In genomic region chr3:61364978-61365778, GRCm38 (mm10) we compare ENCODE assay signal across 8 mouse cellular contexts. TPM values are rescaled to one million over a fixed set of nuclear protein-coding genes. Genes with fewer than 3 reads are reported as not detected.
A peak's percentile ranks its signal among the peaks of the same experiment; 100 is the strongest.
DNase-seq lines count a peak whose midpoint lies in the region; ATAC-seq lines count a peak whose summit lies in the region.

No protein-coding gene starts in this region.

- DNase-seq in B cell, adult 2 months, result peak; percentile 48 to 57
- peak; percentile 74 for DNase-seq in brain, adult 2 months (ENCODE audit: low read depth, low spot score)
- DNase-seq in kidney, postnatal 14 days, result peak; percentile 41
- DNase-seq in neural tube, embryonic 10.5 days (ENCODE audit: extremely low spot score, low spot score), result peak; percentile 66

- WGBS in heart, embryonic 14.5 days, result under 1% methylated on average over 68 of the region's 68 CpGs
- under 1% methylated on average over 68 of the region's 68 CpGs for WGBS in liver, embryonic 15.5 days (ENCODE audit: insufficient replicate concordance)
- under 1% methylated on average over 68 of the region's 68 CpGs for WGBS in stomach, embryonic 16.5 days

- no peaks in the 10 kb centered on the region for H3K36me3 ChIP-seq in erythroblast, embryonic 14.5 days (ENCODE audit: control insufficient read depth)
- H3K36me3 ChIP-seq in heart, embryonic 14.5 days (ENCODE audit: control insufficient read depth, insufficient read depth, low read length), result 0 out of 2 replicates have a peak, but pooled peaks cover 9% of the 10 kb centered on the region
- H3K36me3 ChIP-seq in liver, embryonic 15.5 days (replicated peaks), result no peaks in the 10 kb centered on the region
- H3K36me3 ChIP-seq in stomach, embryonic 16.5 days (ENCODE audit: control insufficient read depth, insufficient read depth, low read length), result no peaks in the 10 kb centered on the region

- peaks cover 38% of the 10 kb centered on the region for H3K4me1 ChIP-seq in erythroblast, embryonic 14.5 days (ENCODE audit: control insufficient read depth)
- peaks cover 2 to 15% of the 10 kb centered on the region in 2 experiments; a peak in 2 of 4 replicates for H3K4me1 ChIP-seq in heart, embryonic 14.5 days (ENCODE audit: control insufficient read depth in 2 of 2, insufficient read depth in 2 of 2, low read length in 2 of 2)
- H3K4me1 ChIP-seq in liver, embryonic 15.5 days (replicated peaks), result peaks cover 42% of the 10 kb centered on the region
- peaks cover 16% of the 10 kb centered on the region for H3K4me1 ChIP-seq in stomach, embryonic 16.5 days (ENCODE audit: control insufficient read depth, insufficient read depth, low read length)

- no peak for ATAC-seq in heart, embryonic 14.5 days (ENCODE audit: insufficient number of reproducible peaks, insufficient read depth, low FRiP score, low read depth)
- peak; percentile 7 for ATAC-seq in liver, embryonic 15.5 days (ENCODE audit: insufficient read depth)
- no peak for ATAC-seq in stomach, embryonic 16.5 days (ENCODE audit: insufficient read depth, low FRiP score)

- H3K4me3 ChIP-seq in erythroblast, embryonic 14.5 days (replicated peaks), result peak overlapping the region; percentile 77
- peak overlapping the region; percentile 61 to 87 for H3K4me3 ChIP-seq in heart, embryonic 14.5 days (ENCODE audit: control insufficient read depth in 1 of 2, insufficient read depth in 1 of 2, low read depth in 1 of 2, low read length in 2 of 2)
- H3K4me3 ChIP-seq in liver, embryonic 15.5 days (replicated peaks), result peak overlapping the region; percentile 75
- H3K4me3 ChIP-seq in stomach, embryonic 16.5 days (replicated peaks; ENCODE audit: low read length), result peak overlapping the region; percentile 95

- peak overlapping the region; percentile 88 for H3K9ac ChIP-seq in heart, embryonic 14.5 days (ENCODE audit: low read length)
- peak overlapping the region; percentile 76 for H3K9ac ChIP-seq in liver, embryonic 15.5 days
- H3K9ac ChIP-seq in stomach, embryonic 16.5 days (ENCODE audit: low read length), result peak overlapping the region; percentile 92

- peaks cover 22% of the 10 kb centered on the region for H3K27me3 ChIP-seq in erythroblast, embryonic 14.5 days (ENCODE audit: control insufficient read depth)
- no peaks in the 10 kb centered on the region for H3K27me3 ChIP-seq in heart, embryonic 14.5 days (ENCODE audit: control insufficient read depth, insufficient read depth, low read length)
- H3K27me3 ChIP-seq in liver, embryonic 15.5 days, result peaks cover 24% of the 10 kb centered on the region; the same call in 1 of the 2 replicates
- no peaks in the 10 kb centered on the region for H3K27me3 ChIP-seq in stomach, embryonic 16.5 days (ENCODE audit: control insufficient read depth, insufficient read depth, low read length)

- H3K9me3 ChIP-seq in erythroblast, embryonic 14.5 days (ENCODE audit: control insufficient read depth, low read length), result no peaks in the 10 kb centered on the region
- H3K9me3 ChIP-seq in heart, embryonic 14.5 days (ENCODE audit: control insufficient read depth, low read length), result no peaks in the 10 kb centered on the region
- no peaks in the 10 kb centered on the region for H3K9me3 ChIP-seq in liver, embryonic 15.5 days (replicated peaks)
- no peaks in the 10 kb centered on the region for H3K9me3 ChIP-seq in stomach, embryonic 16.5 days (replicated peaks; ENCODE audit: control insufficient read depth, low read length)

- peak overlapping the region; percentile 79 for H3K4me2 ChIP-seq in heart, embryonic 14.5 days (ENCODE audit: low read length)
- H3K4me2 ChIP-seq in liver, embryonic 15.5 days, result peak overlapping the region; percentile 98
- peak overlapping the region; percentile 95 for H3K4me2 ChIP-seq in stomach, embryonic 16.5 days (ENCODE audit: low read depth, low read length)

- H3K27ac ChIP-seq in heart, embryonic 14.5 days (replicated peaks in 1 of 2; ENCODE audit: control insufficient read depth in 1 of 2, insufficient read depth in 1 of 2, low read depth in 2 of 2, low read length in 2 of 2), result peak overlapping the region; percentile 70 to 96
- peak overlapping the region; percentile 57; the same call in 1 of the 2 replicates for H3K27ac ChIP-seq in liver, embryonic 15.5 days (replicated peaks)
- H3K27ac ChIP-seq in stomach, embryonic 16.5 days (ENCODE audit: low read length), result peak overlapping the region; percentile 84

RNA-seq across cellular contexts. Expression of gene B430305J03Rik, which starts 0.6 kb away (rescaled TPM):
- polyA plus RNA-seq in erythroblast, embryonic 14.5 days (2012), result not detected in 2 replicates
- not detected in 2 replicates for polyA plus RNA-seq in heart, embryonic 14.5 days (2014; fragmentation: Nextera tagmentation; extraction: Ambion mirVana)
- not detected in 2 replicates for polyA plus RNA-seq in liver, embryonic 15.5 days (2015; fragmentation: Nextera tagmentation; extraction: Ambion mirVana)
- not detected in 2 replicates for polyA plus RNA-seq in stomach, embryonic 16.5 days (2015; fragmentation: Nextera tagmentation; extraction: Ambion mirVana)

RNA-seq across cellular contexts. Expression of gene Rap2b, which starts 3.7 kb away (rescaled TPM):
- polyA plus RNA-seq in erythroblast, embryonic 14.5 days (2012), result 0.14 and 0.16 TPM in 2 replicates
- 7.5 and 7.8 TPM in 2 replicates for polyA plus RNA-seq in heart, embryonic 14.5 days (2014; fragmentation: Nextera tagmentation; extraction: Ambion mirVana)
- 2.0 and 2.2 TPM in 2 replicates for polyA plus RNA-seq in liver, embryonic 15.5 days (2015; fragmentation: Nextera tagmentation; extraction: Ambion mirVana)
- 6.5 and 7.3 TPM in 2 replicates for polyA plus RNA-seq in stomach, embryonic 16.5 days (2015; fragmentation: Nextera tagmentation; extraction: Ambion mirVana)
